Mouse (Mus musculus) retina, adult 2 months (tissue): Measurements from ENCODE around the gene Cdc42ep5.

ENCODE experiments used
- DNase-seq: peaks from one replicate; pipeline ENCODE4 v3.0.0-alpha.2; 2012; ENCODE audit warnings: low read depth, low spot score

The Cdc42ep5 gene

GRCm38 (mm10) chr7:4127894-4128293, 36.8 kb downstream of the Cdc42ep5 start:
- no peak for DNase-seq

- no peak for DNase-seq
Observed at GRCm38 (mm10) chr7:4126992-4127785, 37.5 kb downstream of the Cdc42ep5 start.

DNA sequence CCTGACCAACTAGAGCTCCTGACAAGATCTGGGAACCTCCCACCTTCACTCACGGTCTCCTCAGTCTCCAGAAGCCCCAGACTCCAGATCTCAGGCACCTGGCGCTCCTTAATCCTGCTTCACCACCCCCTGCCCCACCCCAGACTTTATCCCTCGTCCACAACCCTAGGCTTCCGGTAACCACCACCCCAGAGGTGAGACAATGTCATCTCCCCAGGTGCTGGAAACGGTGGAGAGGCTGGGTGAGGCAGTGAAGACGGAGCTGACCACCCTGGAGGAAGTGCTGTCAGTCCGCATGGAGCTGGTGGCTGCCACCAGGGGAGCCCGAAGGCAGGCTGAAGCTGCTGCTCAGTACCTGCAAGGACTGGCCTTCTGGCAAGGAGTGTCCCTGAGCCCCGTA, 39.4 kb downstream of the Cdc42ep5 start:
- DNase-seq: no peak

DNA sequence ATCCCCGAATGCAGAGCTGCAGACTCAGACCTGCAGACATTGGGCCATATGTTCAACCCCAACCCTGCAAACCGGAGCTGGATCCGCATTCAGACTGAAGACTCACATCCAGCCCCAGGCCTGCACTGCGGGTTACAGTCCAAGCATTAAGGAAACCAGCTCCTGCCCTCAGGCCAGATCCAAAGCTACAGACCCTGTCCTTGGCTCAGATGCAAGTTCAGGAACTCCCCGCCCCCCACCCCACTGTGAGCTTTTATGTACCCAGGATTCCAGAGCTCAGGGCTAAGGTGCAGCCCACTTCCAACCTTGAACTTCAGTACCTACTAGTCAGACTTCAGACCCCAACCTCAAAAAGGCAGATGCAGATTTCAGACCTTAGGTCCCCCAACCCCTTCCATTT, 39.8 kb downstream of the Cdc42ep5 start:
- no peak for DNase-seq

DNA sequence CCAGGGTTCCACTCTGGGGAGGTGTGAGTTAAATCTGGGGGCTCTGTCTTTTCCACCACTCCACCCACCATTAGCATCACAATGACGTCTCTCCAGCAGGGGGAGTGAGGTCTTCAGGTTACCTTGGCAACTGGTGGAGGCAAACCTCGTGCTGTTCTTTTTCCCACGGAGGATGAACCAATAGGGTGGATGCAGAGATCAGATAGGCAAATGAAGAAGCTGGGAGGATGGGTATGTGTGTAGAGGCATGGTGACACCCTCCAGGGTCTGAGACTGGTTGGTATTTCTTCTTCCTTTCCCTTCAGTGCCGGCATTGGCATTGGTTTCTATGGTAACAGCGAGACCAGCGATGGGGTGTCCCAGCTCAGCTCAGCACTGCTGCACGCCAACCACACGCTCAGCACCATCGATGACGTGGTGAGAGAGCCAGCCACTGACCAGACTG, 40.3 kb downstream of the Cdc42ep5 start:
- DNase-seq: no peak

DNA sequence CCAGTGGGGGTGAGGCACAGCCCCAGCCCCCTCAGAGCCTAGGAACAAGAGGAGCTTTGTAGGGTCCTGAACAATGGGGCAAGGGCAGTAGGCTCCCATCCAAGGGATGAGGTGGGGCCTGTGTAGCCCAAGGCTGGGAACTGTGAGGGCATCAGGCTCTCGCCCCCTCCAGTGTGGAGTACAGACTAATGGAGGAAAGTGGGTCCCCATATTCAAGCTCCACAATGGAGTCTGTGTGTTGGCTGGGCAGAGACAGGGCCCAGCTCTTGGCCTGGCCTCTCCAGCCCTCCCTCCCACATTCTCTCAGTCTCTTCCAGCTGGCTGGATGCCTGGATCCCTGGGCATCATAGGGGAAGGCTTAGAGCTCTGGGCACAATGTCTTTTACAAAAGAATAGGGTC, 40.9 kb downstream of the Cdc42ep5 start:
- DNase-seq: no peak

- no peak for DNase-seq
Observed at GRCm38 (mm10) chr7:4122783-4123182, 41.9 kb downstream of the Cdc42ep5 start.

- DNase-seq: no peak
Observed at GRCm38 (mm10) chr7:4122076-4122768, 42.4 kb downstream of the Cdc42ep5 start.

DNA sequence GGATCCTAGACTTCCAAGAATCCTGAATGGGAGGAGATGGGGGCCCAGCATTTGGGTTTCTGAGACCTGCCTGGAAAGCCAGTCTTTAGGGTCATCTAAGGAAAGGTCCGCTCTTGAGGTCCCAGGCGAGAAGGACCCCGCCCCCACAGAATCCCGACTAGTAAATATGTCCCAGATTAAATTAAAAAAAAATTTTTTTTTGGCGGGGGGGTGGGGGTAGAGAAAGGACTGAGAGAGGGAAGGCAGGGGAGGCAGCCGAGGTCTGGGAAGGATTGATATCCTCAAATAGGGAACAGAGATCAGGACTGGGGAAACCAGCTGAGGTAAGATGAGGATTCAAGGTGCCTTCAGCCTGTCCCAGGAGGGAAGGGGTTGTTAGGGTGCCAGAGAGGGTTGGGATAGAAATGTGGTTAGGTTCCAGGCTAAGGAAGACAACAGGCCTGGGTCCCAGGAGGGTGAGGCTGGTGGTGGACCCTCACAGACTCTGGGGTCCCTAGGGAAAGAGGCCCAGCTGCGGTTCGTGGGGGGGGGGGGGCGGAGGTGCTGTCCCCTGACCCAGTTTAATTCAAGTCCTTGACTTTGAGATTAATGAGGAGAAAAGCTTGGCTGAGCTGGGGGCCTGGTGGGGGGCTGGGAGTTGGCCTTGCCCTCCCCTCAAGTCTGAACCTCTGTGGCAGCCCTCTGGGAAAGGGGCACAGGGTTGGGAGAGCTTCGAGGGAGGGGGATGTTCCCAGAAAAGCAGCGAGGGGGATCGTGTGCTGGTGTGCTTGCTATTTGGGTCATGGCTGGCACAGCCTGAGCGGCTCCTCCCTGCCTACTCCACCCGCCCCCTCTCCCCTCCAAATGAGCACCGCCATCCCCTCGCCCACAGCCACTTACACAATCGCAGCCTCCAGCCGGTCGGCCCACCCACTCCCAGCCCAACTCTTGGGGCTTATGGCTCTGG, 44.4 kb downstream of the Cdc42ep5 start:
- no peak for DNase-seq

- DNase-seq: no peak
Observed at GRCm38 (mm10) chr7:4119344-4119902, 45.2 kb downstream of the Cdc42ep5 start, which contains the start of gene Ttyh1. TSS of gene Ttyh1 (plus strand) at chr7:4119408.

GRCm38 (mm10) chr7:4117050-4117814, 47.4 kb downstream of the Cdc42ep5 start:
- DNase-seq: no peak

DNA sequence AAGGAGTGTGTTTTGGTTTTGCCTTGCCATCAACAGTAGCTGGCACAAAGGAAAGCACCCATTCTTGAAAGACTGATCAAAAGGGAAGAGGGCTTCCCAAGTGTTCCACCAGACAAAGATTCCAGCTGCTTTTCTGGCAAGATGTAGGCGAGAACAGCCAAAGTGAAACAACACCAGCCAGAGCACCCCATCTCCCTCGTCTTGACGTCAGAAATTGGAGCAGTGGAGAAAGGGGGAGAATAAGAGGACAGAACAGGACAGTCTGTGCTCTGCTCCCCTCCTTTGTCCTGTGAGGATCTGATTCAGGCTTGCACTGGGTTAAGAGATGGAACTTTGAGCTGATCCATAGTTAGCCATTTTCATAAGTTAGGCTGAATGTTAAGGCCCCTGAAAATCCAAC, 52.9 kb downstream of the Cdc42ep5 start:
- no peak for DNase-seq

DNA sequence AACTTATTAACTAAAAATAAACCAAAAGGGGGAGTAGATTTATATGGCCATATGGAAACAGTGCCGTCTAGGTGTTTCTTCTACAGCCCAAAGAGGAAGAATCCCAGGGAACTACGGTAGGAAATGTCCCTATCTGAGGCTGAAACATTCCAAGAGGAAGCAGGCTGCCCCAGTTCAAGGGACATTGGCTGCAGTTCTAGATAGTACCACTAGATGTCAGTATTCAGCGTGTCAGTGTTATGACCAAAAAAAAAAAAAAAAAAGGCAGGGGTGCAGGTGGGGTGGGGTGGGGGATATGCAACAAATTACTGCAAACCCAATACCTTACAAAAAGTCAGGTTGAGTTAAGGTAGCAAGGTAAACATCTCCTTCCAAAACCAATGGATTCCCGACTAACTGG, 61.2 kb downstream of the Cdc42ep5 start:
- no peak for DNase-seq
